Mouse (Mus musculus): ENCODE measurements around the gene Vps33a. TPM values are rescaled to one million over a fixed set of nuclear protein-coding genes. Genes with fewer than 3 reads are reported as not detected.

Gene Vps33a
- polyA plus RNA-seq (2011; ENCODE audit: insufficient read depth, insufficient read length, low read depth, missing spikeins): 20.5 and 25.8 TPM in 2 replicates

GRCm38 (mm10) chr5:123572357-123573186, at the start of gene Vps33a:
Gene Vps33a, minus strand, starts transcription at chr5:123573038.
- peak; percentile 84 for TF ChIP-seq EP300 (IDR thresholded peaks at IDR 0.05; ENCODE audit: insufficient read depth, low read depth, low read length)
- TF ChIP-seq POLR2A (IDR thresholded peaks at IDR 0.05; ENCODE audit: insufficient read depth, low read length): peak; percentile 15
- no peak for TF ChIP-seq CTCF (IDR thresholded peaks at IDR 0.05; ENCODE audit: low read depth, low read length)
- peak within 1 kb of the TSS; percentile 54 for H3K9ac ChIP-seq (ENCODE audit: low read depth, poor library complexity, severe bottlenecking)
- H3K36me3 ChIP-seq (ENCODE audit: control insufficient read depth, insufficient read depth, low read length, poor library complexity, severe bottlenecking): no peaks in the 10 kb centered on the region; the same call in 1 of the 2 replicates
- H3K27me3 ChIP-seq (ENCODE audit: control insufficient read depth, insufficient read depth, low read length, poor library complexity, severe bottlenecking): no peaks in the 10 kb centered on the region
- H3K27ac ChIP-seq (ENCODE audit: insufficient read depth, low read length): no peak within 1 kb of the TSS
- no peaks in the 10 kb centered on the region for H3K4me1 ChIP-seq (ENCODE audit: control insufficient read depth, insufficient read depth, low read length)
- peak within 1 kb of the TSS; percentile 84 for H3K4me3 ChIP-seq (ENCODE audit: low read depth, low read length)
- no peaks in the 10 kb centered on the region for H3K9me3 ChIP-seq (replicated peaks; ENCODE audit: control insufficient read depth, insufficient read depth, low read length, poor library complexity, severe bottlenecking)

GRCm38 (mm10) chr5:123622421-123622820, 49.6 kb upstream of the Vps33a start:
- Histone ChIP-seq H3K27ac (ENCODE audit: insufficient read depth, low read length) (no peak overlapping the region), H3K36me3 (ENCODE audit: control insufficient read depth, insufficient read depth, low read length, poor library complexity, severe bottlenecking) (no peaks in the 10 kb centered on the region), H3K4me3 (ENCODE audit: low read depth, low read length) (no peak overlapping the region), H3K27me3 (ENCODE audit: control insufficient read depth, insufficient read depth, low read length, poor library complexity, severe bottlenecking) (no peaks in the 10 kb centered on the region), H3K4me1 (ENCODE audit: control insufficient read depth, insufficient read depth, low read length) (no peaks in the 10 kb centered on the region), H3K9ac (ENCODE audit: low read depth, poor library complexity, severe bottlenecking) (no peak overlapping the region), H3K9me3 (replicated peaks; ENCODE audit: control insufficient read depth, insufficient read depth, low read length, poor library complexity, severe bottlenecking) (no peaks in the 10 kb centered on the region)
- TF ChIP-seq CTCF (IDR thresholded peaks at IDR 0.05; ENCODE audit: low read depth, low read length) (peak; percentile 60), POLR2A (IDR thresholded peaks at IDR 0.05; ENCODE audit: insufficient read depth, low read length) (no peak)

DNA sequence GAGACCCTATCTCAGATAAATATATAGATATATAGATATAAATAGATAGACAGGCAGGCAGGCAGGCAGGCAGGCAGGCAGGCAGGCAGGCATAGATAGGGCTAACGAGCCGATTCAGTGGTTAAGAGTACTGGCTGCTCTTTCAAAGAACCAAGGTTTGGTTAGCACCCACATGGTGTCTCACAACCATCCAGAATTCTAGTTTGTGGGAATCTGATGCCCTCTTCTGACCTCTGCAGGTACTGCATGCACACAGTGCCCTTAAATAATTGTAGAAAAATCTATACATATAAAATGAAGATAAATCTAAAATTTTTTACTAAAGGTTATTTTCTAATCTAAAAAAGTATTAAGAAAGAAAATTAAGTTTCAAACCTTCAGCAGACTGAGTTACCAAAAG, 45.7 kb upstream of the Vps33a start:
- H3K9ac ChIP-seq (ENCODE audit: low read depth, poor library complexity, severe bottlenecking): no peak overlapping the region
- no peaks in the 10 kb centered on the region for H3K36me3 ChIP-seq (ENCODE audit: control insufficient read depth, insufficient read depth, low read length, poor library complexity, severe bottlenecking)
- TF ChIP-seq POLR2A (IDR thresholded peaks at IDR 0.05; ENCODE audit: insufficient read depth, low read length) (no peak), EP300 (IDR thresholded peaks at IDR 0.05; ENCODE audit: insufficient read depth, low read depth, low read length) (no peak), CTCF (IDR thresholded peaks at IDR 0.05; ENCODE audit: low read depth, low read length) (no peak)
- no peak overlapping the region for H3K4me3 ChIP-seq (ENCODE audit: low read depth, low read length)
- H3K4me1 ChIP-seq (ENCODE audit: control insufficient read depth, insufficient read depth, low read length): no peaks in the 10 kb centered on the region
- H3K9me3 ChIP-seq (replicated peaks; ENCODE audit: control insufficient read depth, insufficient read depth, low read length, poor library complexity, severe bottlenecking): no peaks in the 10 kb centered on the region
- no peaks in the 10 kb centered on the region for H3K27me3 ChIP-seq (ENCODE audit: control insufficient read depth, insufficient read depth, low read length, poor library complexity, severe bottlenecking)
- no peak overlapping the region for H3K27ac ChIP-seq (ENCODE audit: insufficient read depth, low read length)

- Histone ChIP-seq H3K27me3 (ENCODE audit: control insufficient read depth, insufficient read depth, low read length, poor library complexity, severe bottlenecking) (no peaks in the 10 kb centered on the region), H3K9me3 (replicated peaks; ENCODE audit: control insufficient read depth, insufficient read depth, low read length, poor library complexity, severe bottlenecking) (no peaks in the 10 kb centered on the region), H3K9ac (ENCODE audit: low read depth, poor library complexity, severe bottlenecking) (no peak overlapping the region), H3K4me1 (ENCODE audit: control insufficient read depth, insufficient read depth, low read length) (no peaks in the 10 kb centered on the region), H3K27ac (ENCODE audit: insufficient read depth, low read length) (no peak overlapping the region), H3K4me3 (ENCODE audit: low read depth, low read length) (peak overlapping the region; percentile 44), H3K36me3 (ENCODE audit: control insufficient read depth, insufficient read depth, low read length, poor library complexity, severe bottlenecking) (no peaks in the 10 kb centered on the region)
- TF ChIP-seq EP300 (IDR thresholded peaks at IDR 0.05; ENCODE audit: insufficient read depth, low read depth, low read length) (no peak), POLR2A (IDR thresholded peaks at IDR 0.05; ENCODE audit: insufficient read depth, low read length) (no peak), CTCF (IDR thresholded peaks at IDR 0.05; ENCODE audit: low read depth, low read length) (no peak)
Measured at GRCm38 (mm10) chr5:123614246-123614645, 41.4 kb upstream of the Vps33a start.

GRCm38 (mm10) chr5:123609843-123610242, 37.0 kb upstream of the Vps33a start:
- peak; percentile 87 for TF ChIP-seq CTCF (IDR thresholded peaks at IDR 0.05; ENCODE audit: low read depth, low read length)
- TF ChIP-seq POLR2A (IDR thresholded peaks at IDR 0.05; ENCODE audit: insufficient read depth, low read length): no peak
- no peak for TF ChIP-seq EP300 (IDR thresholded peaks at IDR 0.05; ENCODE audit: insufficient read depth, low read depth, low read length)
- no peaks in the 10 kb centered on the region for H3K27me3 ChIP-seq (ENCODE audit: control insufficient read depth, insufficient read depth, low read length, poor library complexity, severe bottlenecking)
- no peaks in the 10 kb centered on the region for H3K36me3 ChIP-seq (ENCODE audit: control insufficient read depth, insufficient read depth, low read length, poor library complexity, severe bottlenecking)

GRCm38 (mm10) chr5:123609416-123609815, 36.6 kb upstream of the Vps33a start:
- Histone ChIP-seq H3K27ac (ENCODE audit: insufficient read depth, low read length) (no peak overlapping the region), H3K9me3 (replicated peaks; ENCODE audit: control insufficient read depth, insufficient read depth, low read length, poor library complexity, severe bottlenecking) (no peaks in the 10 kb centered on the region), H3K36me3 (ENCODE audit: control insufficient read depth, insufficient read depth, low read length, poor library complexity, severe bottlenecking) (no peaks in the 10 kb centered on the region), H3K9ac (ENCODE audit: low read depth, poor library complexity, severe bottlenecking) (no peak overlapping the region), H3K4me1 (ENCODE audit: control insufficient read depth, insufficient read depth, low read length) (no peaks in the 10 kb centered on the region), H3K27me3 (ENCODE audit: control insufficient read depth, insufficient read depth, low read length, poor library complexity, severe bottlenecking) (no peaks in the 10 kb centered on the region), H3K4me3 (ENCODE audit: low read depth, low read length) (no peak overlapping the region)
- TF ChIP-seq CTCF (IDR thresholded peaks at IDR 0.05; ENCODE audit: low read depth, low read length) (no peak), EP300 (IDR thresholded peaks at IDR 0.05; ENCODE audit: insufficient read depth, low read depth, low read length) (no peak), POLR2A (IDR thresholded peaks at IDR 0.05; ENCODE audit: insufficient read depth, low read length) (no peak)

More at GRCm38 (mm10) chr5:123609843-123610242, 37.0 kb upstream of the Vps33a start:
- H3K27ac ChIP-seq (ENCODE audit: insufficient read depth, low read length): no peak overlapping the region
- H3K9me3 ChIP-seq (replicated peaks; ENCODE audit: control insufficient read depth, insufficient read depth, low read length, poor library complexity, severe bottlenecking): no peaks in the 10 kb centered on the region
- no peak overlapping the region for H3K9ac ChIP-seq (ENCODE audit: low read depth, poor library complexity, severe bottlenecking)
- H3K4me1 ChIP-seq (ENCODE audit: control insufficient read depth, insufficient read depth, low read length): no peaks in the 10 kb centered on the region
- H3K4me3 ChIP-seq (ENCODE audit: low read depth, low read length): no peak overlapping the region
